Mouse (Mus musculus) neural tube, embryonic 11.5 days (tissue): ENCODE measurements around the gene Arhgef39. TPM values are rescaled to one million over a fixed set of nuclear protein-coding genes. Genes with fewer than 3 reads are reported as not detected.

ENCODE experiments used
- ATAC-seq: fragments of 200-750 bp; cut with Nextera tagmentation; 2 replicates; pipeline ENCODE4 v1.8.0; 2017; ENCODE audit warnings: moderate number of reproducible peaks, mild to moderate bottlenecking, moderate TSS enrichment, moderate library complexity; ENCODE audit not compliant: insufficient read depth, low FRiP score, low TSS enrichment
- DNase-seq: peaks from one replicate; pipeline ENCODE4 v3.0.0-alpha.2; 2015; ENCODE audit warnings: low spot score
- H3K27ac ChIP-seq: fragments of 300-500 bp; sonication (generic); 2 replicates; pipeline ENCODE4 v1.5.1; 2014; ENCODE audit warnings: low read depth, mild to moderate bottlenecking, low read length
- H3K27me3 ChIP-seq: fragments of 300-500 bp; sonication (generic); 2 replicates; pipeline ENCODE4 v1.6.1; 2014; ENCODE audit warnings: mild to moderate bottlenecking, low read length, mixed read lengths; ENCODE audit not compliant: control insufficient read depth, insufficient read depth
- H3K36me3 ChIP-seq: fragments of 300-500 bp; sonication (generic); 2 replicates; pipeline ENCODE4 v1.6.1; 2014; ENCODE audit warnings: mild to moderate bottlenecking, low read length, moderate library complexity, mixed read lengths; ENCODE audit not compliant: control insufficient read depth, insufficient read depth
- H3K4me1 ChIP-seq: fragments of 300-500 bp; sonication (generic); 2 replicates; pipeline ENCODE4 v1.6.1; 2014; ENCODE audit warnings: low read length, mixed read lengths; ENCODE audit not compliant: control insufficient read depth, insufficient read depth
- H3K4me2 ChIP-seq: fragments of 300-500 bp; sonication (generic); 2 replicates; pipeline ENCODE4 v1.6.1; 2014; ENCODE audit warnings: low read depth, mild to moderate bottlenecking, moderate library complexity
- H3K4me3 ChIP-seq: fragments of 300-500 bp; sonication (generic); 2 replicates; pipeline ENCODE4 v1.5.1; 2014; ENCODE audit warnings: low read depth, low read length
- H3K9ac ChIP-seq: fragments of 300-500 bp; sonication (generic); 2 replicates; pipeline ENCODE4 v1.6.1; 2014; ENCODE audit warnings: mild to moderate bottlenecking, low read length
- H3K9me3 ChIP-seq: fragments of 300-500 bp; sonication (generic); 2 replicates; pipeline ENCODE4 v1.6.1; 2016; ENCODE audit warnings: low read length; ENCODE audit not compliant: control insufficient read depth
- WGBS: fragments of 180-500 bp; shearing (Covaris S2); extraction: QIAGEN DNeasy Blood & Tissue Kit; methylation state at CpG from one replicate; pipeline ENCODE4 v1.1.7; 2014; 5-methylcytosine and 5-hydroxymethylcytosine counted together
- polyA plus RNA-seq: library from polyadenylated mRNA; unstranded; fragments of >200 nt; fragmentation: Nextera tagmentation; extraction: Ambion mirVana; gene quantifications from 2 replicates; pipeline ENCODE4 v1.2.1, GENCODE M21; 2014

Arhgef39 gene
- polyA plus RNA-seq, 1 experiment from 2014 or later, result 36.7 TPM

DNA sequence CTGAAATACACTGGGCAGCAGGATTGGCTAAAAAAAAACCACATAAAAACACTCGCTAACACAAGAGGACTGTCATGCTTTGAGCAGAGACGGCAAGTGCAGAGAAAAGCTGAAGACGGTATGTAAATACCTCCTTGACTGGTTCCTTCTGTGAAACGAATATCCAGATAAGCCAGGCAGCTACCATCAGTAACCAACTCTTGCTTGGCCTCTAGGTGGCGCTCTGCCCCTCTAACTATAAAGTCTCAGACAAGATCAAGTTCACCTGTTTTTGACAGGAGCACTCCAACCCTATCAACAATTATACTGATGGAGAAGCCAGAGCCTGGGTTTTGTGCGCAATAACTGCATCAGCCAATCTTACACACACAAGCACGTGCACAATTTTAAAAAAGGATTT lies 31.1 kb upstream of the Arhgef39 start:
- Histone ChIP-seq H3K4me2 (no peak overlapping the region), H3K4me3 (no peak overlapping the region), H3K9ac (no peak overlapping the region), H3K9me3 (no peaks in the 10 kb centered on the region), H3K27ac (no peak overlapping the region), H3K4me1 (no peaks in the 10 kb centered on the region), H3K36me3 (peaks cover 30% of the 10 kb centered on the region), H3K27me3 (peaks cover 1% of the 10 kb centered on the region)
- ATAC-seq, result no peak
- 30% methylated on average over 7 of the region's 7 CpGs for WGBS
- DNase-seq, result peak; percentile 60

DNA sequence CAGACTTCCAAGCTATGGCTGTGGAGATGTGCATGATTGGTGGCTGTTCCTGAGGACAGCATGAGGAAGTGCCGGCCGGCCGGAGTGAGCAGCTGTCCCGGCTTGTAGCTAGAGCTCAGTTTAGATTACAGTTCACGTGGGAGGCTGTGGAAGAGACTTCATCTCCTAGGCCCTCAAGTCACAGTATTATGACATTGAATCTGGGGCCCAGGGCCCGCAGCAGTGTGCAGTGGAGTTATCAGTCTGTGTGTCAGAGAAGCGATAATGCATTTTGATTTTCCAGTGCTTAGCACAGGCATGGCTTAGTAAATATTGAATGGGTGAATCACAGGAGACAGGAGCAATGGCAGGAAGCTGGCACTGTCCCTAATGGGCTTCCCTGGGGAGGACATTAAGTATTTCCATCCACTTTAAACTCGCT lies 30.6 kb upstream of the Arhgef39 start:
- Histone ChIP-seq H3K4me2 (no peak overlapping the region), H3K27me3 (peaks cover 6% of the 10 kb centered on the region), H3K36me3 (peaks cover 26% of the 10 kb centered on the region), H3K9me3 (no peaks in the 10 kb centered on the region), H3K4me1 (no peaks in the 10 kb centered on the region), H3K27ac (no peak overlapping the region), H3K9ac (no peak overlapping the region), H3K4me3 (no peak overlapping the region)
- 77% methylated on average over 8 of the region's 8 CpGs for WGBS
- ATAC-seq (no peak), DNase-seq (no peak)

DNA sequence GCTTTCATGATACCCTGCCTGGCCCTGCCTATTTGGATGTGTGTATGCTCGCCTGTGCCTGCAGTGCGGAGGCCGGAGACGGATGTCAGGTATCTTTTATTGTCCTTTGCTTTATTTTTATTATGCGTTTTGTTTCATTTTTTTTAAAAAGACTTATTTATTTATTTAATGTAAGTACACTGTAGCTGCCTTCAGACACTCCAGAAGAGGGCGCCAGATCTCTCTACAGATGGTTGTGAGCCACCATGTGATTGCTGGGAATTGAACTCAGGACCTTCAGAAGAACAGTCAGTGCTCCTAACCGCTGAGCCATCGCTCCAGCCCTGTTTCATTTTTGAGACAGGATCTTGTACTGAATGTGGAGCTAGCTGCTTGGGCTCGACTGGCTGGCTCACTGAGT lies 29.0 kb upstream of the Arhgef39 start:
- Histone ChIP-seq H3K4me1 (no peaks in the 10 kb centered on the region), H3K9me3 (no peaks in the 10 kb centered on the region), H3K27ac (no peak overlapping the region), H3K4me3 (no peak overlapping the region), H3K4me2 (no peak overlapping the region), H3K9ac (no peak overlapping the region), H3K36me3 (peaks cover 15% of the 10 kb centered on the region), H3K27me3 (peaks cover 20% of the 10 kb centered on the region)
- no peak for ATAC-seq
- 81% methylated on average over 9 of the region's 9 CpGs for WGBS
- DNase-seq, result no peak

DNA sequence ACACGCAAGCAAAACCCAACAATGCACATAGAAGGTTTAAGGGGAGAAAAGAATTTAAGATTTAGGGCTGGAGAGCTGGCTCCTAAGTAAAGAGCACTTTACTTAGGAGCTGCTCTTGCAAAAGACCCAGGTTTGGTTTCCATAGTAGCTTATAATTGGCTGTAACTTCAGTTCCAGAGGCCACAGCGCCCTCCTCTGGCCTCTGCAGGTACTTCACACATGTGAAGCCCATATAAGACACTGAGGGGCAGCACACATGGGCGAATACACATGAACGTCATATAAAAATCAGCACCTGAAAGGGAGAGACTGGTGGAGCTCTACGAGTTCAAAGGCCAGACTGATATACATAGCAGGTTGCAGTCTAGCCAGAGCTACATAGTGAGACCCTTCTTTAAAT lies 28.4 kb upstream of the Arhgef39 start:
- H3K27ac ChIP-seq, result no peak overlapping the region
- WGBS, result 64% methylated on average over 5 of the region's 5 CpGs
- H3K4me2 ChIP-seq, result no peak overlapping the region
- no peaks in the 10 kb centered on the region for H3K9me3 ChIP-seq
- no peak for DNase-seq
- ATAC-seq, result no peak
- no peaks in the 10 kb centered on the region for H3K4me1 ChIP-seq
- peaks cover 11% of the 10 kb centered on the region for H3K36me3 ChIP-seq
- no peak overlapping the region for H3K9ac ChIP-seq
- peaks cover 26% of the 10 kb centered on the region for H3K27me3 ChIP-seq
- H3K4me3 ChIP-seq, result no peak overlapping the region

DNA sequence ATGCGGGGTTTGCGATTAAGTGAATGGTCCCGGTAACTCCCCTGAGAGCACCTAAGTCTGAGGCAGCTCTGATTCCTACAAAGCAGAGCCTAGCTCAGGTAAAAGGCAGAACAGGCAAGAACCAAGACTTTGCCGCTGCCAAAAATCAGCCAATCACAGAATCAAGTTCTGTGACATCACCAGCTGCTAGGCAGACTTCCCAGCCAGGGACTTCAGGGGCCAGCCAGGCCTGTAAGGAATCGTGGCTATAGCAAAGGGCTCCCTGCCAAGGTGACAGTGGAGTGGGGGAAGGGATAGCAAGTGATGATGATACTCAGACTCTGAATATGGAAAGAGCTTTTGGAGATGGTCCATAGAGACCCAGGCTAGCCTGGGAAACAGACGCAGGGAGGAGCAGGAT lies 20.5 kb upstream of the Arhgef39 start:
- Histone ChIP-seq H3K27ac (no peak overlapping the region), H3K4me3 (peak overlapping the region; percentile 10; the same call in 1 of the 2 replicates), H3K36me3 (no peaks in the 10 kb centered on the region), H3K9ac (no peak overlapping the region), H3K4me2 (peak overlapping the region; percentile 23; the same call in 1 of the 2 replicates), H3K4me1 (no peaks in the 10 kb centered on the region; the same call in 1 of the 2 replicates), H3K9me3 (no peaks in the 10 kb centered on the region), H3K27me3 (peaks cover 33% of the 10 kb centered on the region)
- ATAC-seq, result peak; percentile 52; the same call in 1 of the 2 replicates
- DNase-seq, result peak; percentile 89
- 12% methylated on average over 6 of the region's 6 CpGs for WGBS

DNA sequence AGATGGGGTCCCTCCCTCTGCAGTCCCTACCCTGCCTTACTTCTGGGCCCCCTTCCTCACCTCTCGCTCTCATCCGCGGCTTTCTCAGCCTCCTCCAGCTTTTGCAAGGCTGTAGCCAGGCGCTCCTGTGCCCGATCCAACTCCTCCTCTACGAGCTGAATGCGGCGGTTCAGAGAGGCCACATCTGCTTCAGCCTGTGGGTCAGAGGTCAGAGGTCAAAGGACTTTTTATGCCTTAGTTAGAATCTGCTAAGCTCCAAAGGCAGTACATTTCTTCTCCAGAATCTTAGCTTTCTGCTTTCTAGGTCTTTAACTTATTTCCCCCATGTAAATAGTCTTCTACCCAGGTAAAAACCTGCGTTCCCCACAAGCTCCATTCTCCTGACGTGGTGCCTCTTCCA lies 20.1 kb upstream of the Arhgef39 start:
- Histone ChIP-seq H3K36me3 (no peaks in the 10 kb centered on the region), H3K27ac (no peak overlapping the region), H3K4me1 (no peaks in the 10 kb centered on the region; the same call in 1 of the 2 replicates), H3K9me3 (no peaks in the 10 kb centered on the region), H3K9ac (no peak overlapping the region), H3K4me2 (peak overlapping the region; percentile 23; the same call in 1 of the 2 replicates), H3K4me3 (peak overlapping the region; percentile 10; the same call in 1 of the 2 replicates), H3K27me3 (peaks cover 29% of the 10 kb centered on the region)
- 12% methylated on average over 10 of the region's 10 CpGs for WGBS
- DNase-seq, result no peak
- no peak for ATAC-seq

DNA sequence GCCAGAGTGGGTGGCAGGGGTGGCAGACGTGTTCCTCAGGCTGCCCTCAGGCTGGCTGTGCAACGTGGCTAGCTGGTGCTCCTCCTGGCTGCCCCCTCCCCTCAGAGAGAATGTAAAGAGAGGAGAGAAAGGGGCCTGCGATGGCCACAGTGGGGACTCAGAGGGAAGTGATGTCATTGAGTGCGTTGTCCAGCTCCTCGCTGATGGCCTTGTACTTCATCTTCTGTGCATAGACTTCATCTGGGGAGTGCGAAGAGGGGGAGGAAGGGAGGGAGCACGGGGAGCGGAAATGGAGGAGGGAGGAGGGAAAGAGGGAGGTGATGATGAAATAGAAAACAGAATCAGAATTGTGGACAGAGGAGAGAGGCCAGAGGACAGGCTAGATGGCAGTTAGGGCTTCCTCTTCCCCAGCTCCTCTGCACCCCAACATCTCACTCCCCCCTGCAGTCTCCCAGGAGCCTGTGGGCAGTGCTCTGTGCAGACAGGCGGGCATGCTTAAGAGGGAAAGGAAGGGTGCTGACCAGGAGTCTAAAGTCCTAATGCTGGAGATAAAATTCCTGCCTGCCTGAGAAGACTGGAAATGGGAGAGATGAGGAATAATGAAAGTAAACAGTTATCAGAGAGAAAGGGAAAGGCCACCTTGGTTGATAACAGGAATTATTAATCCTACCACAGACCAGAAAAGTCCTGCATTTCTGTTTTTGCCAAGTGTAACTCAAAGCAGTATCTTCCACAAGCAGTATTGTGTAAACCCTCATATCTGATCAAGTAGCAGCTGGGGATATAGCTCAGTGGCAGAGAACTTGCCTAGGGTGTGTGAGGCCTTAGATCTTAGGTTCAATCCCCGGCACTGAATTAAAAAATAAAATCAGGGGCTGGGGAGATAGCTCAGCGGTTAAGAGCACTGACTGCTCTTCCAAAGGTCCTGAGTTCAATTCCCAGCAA lies 16.5 kb upstream of the Arhgef39 start:
- no peaks in the 10 kb centered on the region for H3K9me3 ChIP-seq
- H3K4me3 ChIP-seq, result no peak overlapping the region
- no peak overlapping the region for H3K4me2 ChIP-seq
- H3K36me3 ChIP-seq, result no peaks in the 10 kb centered on the region
- WGBS, result 74% methylated on average over 11 of the region's 11 CpGs
- no peak overlapping the region for H3K9ac ChIP-seq
- no peak for ATAC-seq
- H3K27me3 ChIP-seq, result 0 out of 2 replicates have a peak, but pooled peaks cover 4% of the 10 kb centered on the region
- no peaks in the 10 kb centered on the region; the same call in 1 of the 2 replicates for H3K4me1 ChIP-seq
- no peak overlapping the region for H3K27ac ChIP-seq
- DNase-seq, result no peak

DNA sequence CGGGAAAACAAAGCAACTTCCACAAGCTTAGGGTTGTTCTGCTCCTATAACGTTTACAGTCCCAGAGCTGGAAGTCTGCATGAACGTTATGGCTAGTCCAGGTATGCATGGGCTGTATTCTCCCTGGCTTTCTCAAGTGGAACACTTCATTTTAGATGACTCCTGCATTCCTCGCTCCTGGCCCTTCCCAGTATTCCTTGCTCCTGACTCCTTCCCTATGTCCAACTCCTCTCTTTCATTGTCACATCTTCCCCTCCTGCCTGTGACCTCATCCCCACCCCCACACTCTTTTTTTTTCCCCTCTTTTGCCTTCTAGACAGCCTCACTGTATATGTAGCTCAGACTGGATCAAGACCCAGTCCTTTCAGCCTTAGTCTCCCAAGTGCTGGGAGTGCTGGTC lies 14.3 kb upstream of the Arhgef39 start:
- no peak overlapping the region for H3K27ac ChIP-seq
- H3K36me3 ChIP-seq, result no peaks in the 10 kb centered on the region
- H3K4me2 ChIP-seq, result no peak overlapping the region
- H3K27me3 ChIP-seq, result peaks cover 3% of the 10 kb centered on the region; the same call in 1 of the 2 replicates
- WGBS, result 82% methylated on average over 4 of the region's 4 CpGs
- DNase-seq (no peak), ATAC-seq (no peak)
- no peak overlapping the region for H3K4me3 ChIP-seq
- peaks cover 7% of the 10 kb centered on the region for H3K4me1 ChIP-seq
- no peak overlapping the region for H3K9ac ChIP-seq
- H3K9me3 ChIP-seq, result no peaks in the 10 kb centered on the region

DNA sequence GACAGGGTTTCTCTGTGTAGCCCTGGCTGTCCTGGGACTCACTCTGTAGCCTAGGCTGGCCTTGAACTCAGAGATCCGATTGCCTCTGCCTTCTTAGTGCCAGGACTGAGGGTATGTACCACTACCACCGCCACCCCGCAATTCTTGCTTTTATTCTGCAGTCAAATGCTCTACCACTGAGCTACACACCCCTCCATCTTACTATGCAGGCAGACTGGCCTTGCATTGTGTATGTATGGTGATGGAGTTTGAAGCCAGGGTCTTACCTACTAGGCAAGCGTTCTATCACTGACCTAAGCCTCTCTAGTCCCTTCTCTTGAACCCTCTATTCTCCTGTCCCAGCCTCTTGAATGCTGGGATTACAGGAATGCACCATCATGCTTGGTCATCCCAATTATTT lies 13.8 kb upstream of the Arhgef39 start:
- DNase-seq, result no peak
- whole genome bisulfite sequencing, result 87% methylated on average over 4 of the region's 4 CpGs

More for the DNA sequence above, 13.8 kb upstream of the Arhgef39 start:
- Histone ChIP-seq H3K4me3 (no peak overlapping the region), H3K27ac (no peak overlapping the region), H3K27me3 (peaks cover 4% of the 10 kb centered on the region; the same call in 1 of the 2 replicates), H3K4me2 (no peak overlapping the region), H3K4me1 (peaks cover 12% of the 10 kb centered on the region), H3K9me3 (no peaks in the 10 kb centered on the region), H3K36me3 (no peaks in the 10 kb centered on the region), H3K9ac (no peak overlapping the region)
- no peak for ATAC-seq
